Mouse (Mus musculus) midbrain, embryonic 16.5 days (tissue): ENCODE data around the gene Ythdf1. TPM values are rescaled to one million over a fixed set of nuclear protein-coding genes. Genes with fewer than 3 reads are reported as not detected.
A peak's percentile ranks its signal among the peaks of the same experiment; 100 is the strongest.

ENCODE experiments used
- ATAC-seq: fragments of 200-750 bp; cut with Nextera tagmentation; 2 replicates; pipeline ENCODE4 v1.8.0; 2017; ENCODE audit warnings: moderate TSS enrichment
- H3K27ac ChIP-seq: fragments of 300-500 bp; sonication (generic); 2 replicates; pipeline ENCODE4 v1.5.1; 2014; ENCODE audit warnings: mild to moderate bottlenecking, low read length, mixed read lengths
- H3K27me3 ChIP-seq: fragments of 300-500 bp; sonication (generic); 2 replicates; pipeline ENCODE4 v1.6.1; 2014; ENCODE audit warnings: low read depth, low read length, mixed read lengths; ENCODE audit not compliant: control insufficient read depth, insufficient read depth
- H3K36me3 ChIP-seq: fragments of 300-500 bp; sonication (generic); 2 replicates; pipeline ENCODE4 v1.6.1; 2014; ENCODE audit warnings: mild to moderate bottlenecking, low read length, moderate library complexity, mixed read lengths; ENCODE audit not compliant: control insufficient read depth, insufficient read depth
- H3K4me1 ChIP-seq: fragments of 300-500 bp; sonication (generic); 2 replicates; pipeline ENCODE4 v1.6.1; 2014; ENCODE audit warnings: mild to moderate bottlenecking, low read length, mixed read lengths; ENCODE audit not compliant: control insufficient read depth, insufficient read depth
- H3K4me2 ChIP-seq: fragments of 300-500 bp; sonication (generic); 2 replicates; pipeline ENCODE4 v1.6.1; 2014; ENCODE audit warnings: mild to moderate bottlenecking, low read length, mixed read lengths
- H3K4me3 ChIP-seq: fragments of 300-500 bp; sonication (generic); 2 replicates; pipeline ENCODE4 v1.5.1; 2014; ENCODE audit warnings: low read depth, mild to moderate bottlenecking, low read length, moderate library complexity, mixed read lengths
- H3K9ac ChIP-seq: fragments of 300-500 bp; sonication (generic); 2 replicates; pipeline ENCODE4 v1.6.1; 2014; ENCODE audit warnings: low read depth, low read length, mixed read lengths
- H3K9me3 ChIP-seq: fragments of 300-500 bp; sonication (generic); replicated peaks from 2 replicates; pipeline ENCODE4 v1.6.1; 2014; ENCODE audit warnings: mild to moderate bottlenecking, low read length, mixed read lengths; ENCODE audit not compliant: control insufficient read depth, poor library complexity, severe bottlenecking
- WGBS: fragments of 180-500 bp; shearing (Covaris S2); extraction: QIAGEN DNeasy Blood & Tissue Kit; methylation state at CpG from one replicate; pipeline ENCODE4 v1.1.7; 2014; 5-methylcytosine and 5-hydroxymethylcytosine counted together
- polyA plus RNA-seq: library from polyadenylated mRNA; unstranded; fragments of >200 nt; fragmentation: Nextera tagmentation; extraction: Ambion mirVana; gene quantifications from 2 replicates; pipeline ENCODE4 v1.2.1, GENCODE M21; 2015

Gene Ythdf1
- polyA plus RNA-seq, 1 experiment from 2014 or later, result 38.8 TPM

DNA sequence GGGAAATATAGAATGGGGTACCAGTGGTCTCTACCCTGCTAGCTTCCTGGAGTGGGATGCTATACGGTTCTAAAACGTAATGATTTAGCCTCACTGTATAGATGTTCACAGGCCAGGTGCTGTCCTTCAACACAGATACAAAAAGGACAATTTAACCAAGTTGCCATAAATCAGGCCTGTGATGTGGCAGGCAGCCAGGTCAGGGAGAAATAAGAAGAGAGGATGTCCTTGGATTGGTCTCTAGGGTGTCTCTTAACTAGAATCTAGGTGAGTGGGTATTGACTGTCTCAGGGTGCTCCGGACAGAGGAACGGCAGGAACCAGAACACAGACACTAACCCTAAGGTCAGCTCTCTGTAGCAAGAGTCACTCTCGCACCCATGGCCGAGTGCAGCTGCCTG is 2.0 kb upstream of the Ythdf1 start:
- ATAC-seq, result no peak
- Histone ChIP-seq H3K27ac (no peak overlapping the region), H3K4me2 (no peak overlapping the region), H3K9ac (no peak overlapping the region), H3K36me3 (no peaks in the 10 kb centered on the region), H3K4me1 (peaks cover 10% of the 10 kb centered on the region), H3K27me3 (no peaks in the 10 kb centered on the region), H3K9me3 (no peaks in the 10 kb centered on the region), H3K4me3 (no peak overlapping the region)
- WGBS, result 87% methylated on average over 6 of the region's 6 CpGs

GRCm38 (mm10) chr2:180919913-180920809 is 588 bp downstream of the Ythdf1 start:
- peak overlapping the region; percentile 97 for H3K4me2 ChIP-seq
- no peaks in the 10 kb centered on the region for H3K9me3 ChIP-seq
- H3K4me3 ChIP-seq, result peak overlapping the region; percentile 99
- H3K9ac ChIP-seq, result peak overlapping the region; percentile 99
- peak overlapping the region; percentile 76 for H3K27ac ChIP-seq
- no peaks in the 10 kb centered on the region for H3K36me3 ChIP-seq
- peaks cover 12% of the 10 kb centered on the region for H3K4me1 ChIP-seq
- no peaks in the 10 kb centered on the region for H3K27me3 ChIP-seq
- under 1% methylated on average over 61 of the region's 61 CpGs for WGBS
- peak; percentile 69 for ATAC-seq

GRCm38 (mm10) chr2:180915886-180916433 is 4.8 kb downstream of the Ythdf1 start:
- H3K9me3 ChIP-seq, result no peaks in the 10 kb centered on the region
- H3K4me3 ChIP-seq, result no peak overlapping the region
- no peak overlapping the region for H3K27ac ChIP-seq
- H3K36me3 ChIP-seq, result peaks cover 17% of the 10 kb centered on the region
- no peaks in the 10 kb centered on the region for H3K27me3 ChIP-seq
- H3K4me1 ChIP-seq, result peaks cover 12% of the 10 kb centered on the region
- 91% methylated on average over 3 of the region's 3 CpGs for WGBS
- no peak overlapping the region for H3K9ac ChIP-seq
- no peak overlapping the region for H3K4me2 ChIP-seq
- ATAC-seq, result no peak

GRCm38 (mm10) chr2:180910928-180911327 is 9.8 kb downstream of the Ythdf1 start:
- no peak for ATAC-seq
- WGBS, result 94% methylated on average over 12 of the region's 12 CpGs

DNA sequence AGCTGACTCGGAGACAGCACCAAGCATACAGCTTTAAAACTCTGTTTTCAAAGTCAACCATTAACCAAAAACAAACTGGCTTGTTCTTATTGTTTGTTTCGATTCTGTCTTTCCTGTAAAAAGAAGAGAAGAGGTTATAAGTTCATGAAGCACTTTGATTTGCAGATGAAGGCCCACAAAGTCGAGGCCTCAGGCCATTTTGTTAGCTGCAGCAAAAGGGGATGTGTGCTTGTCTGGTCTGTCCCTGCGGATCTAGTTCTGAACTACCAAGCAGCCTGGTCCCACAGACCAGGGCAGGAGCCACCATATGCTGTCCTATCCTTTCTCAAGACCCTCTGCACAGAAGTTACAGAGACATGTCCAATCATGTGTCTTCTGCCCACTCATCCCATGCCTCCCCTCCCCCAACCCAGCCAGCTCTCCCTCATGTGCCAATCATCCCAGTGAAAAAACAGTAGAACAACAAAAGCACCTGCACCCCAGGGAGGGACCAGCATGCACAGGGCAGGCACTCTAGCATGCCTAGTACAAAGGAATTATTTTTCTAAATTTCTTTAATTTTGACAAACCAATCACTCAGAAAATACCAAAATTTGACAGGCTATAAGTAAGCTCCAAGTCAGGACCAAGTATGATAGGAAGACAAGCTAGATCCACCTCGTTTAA is 15.1 kb downstream of the Ythdf1 start:
- no peak overlapping the region for H3K4me3 ChIP-seq
- WGBS, result 64% methylated on average over 5 of the region's 5 CpGs
- H3K36me3 ChIP-seq, result peaks cover 10% of the 10 kb centered on the region
- H3K9me3 ChIP-seq, result no peaks in the 10 kb centered on the region
- peaks cover 10% of the 10 kb centered on the region; the same call in 1 of the 2 replicates for H3K4me1 ChIP-seq
- H3K4me2 ChIP-seq, result no peak overlapping the region
- H3K9ac ChIP-seq, result no peak overlapping the region
- H3K27ac ChIP-seq, result no peak overlapping the region
- ATAC-seq, result no peak
- no peaks in the 10 kb centered on the region for H3K27me3 ChIP-seq

More at GRCm38 (mm10) chr2:180910928-180911327, 9.8 kb downstream of the Ythdf1 start:
- no peaks in the 10 kb centered on the region for H3K9me3 ChIP-seq
- no peak overlapping the region for H3K27ac ChIP-seq
- no peak overlapping the region for H3K9ac ChIP-seq
- H3K4me3 ChIP-seq, result no peak overlapping the region
- peaks cover 6% of the 10 kb centered on the region; the same call in 1 of the 2 replicates for H3K4me1 ChIP-seq
- no peaks in the 10 kb centered on the region for H3K27me3 ChIP-seq
- peaks cover 27% of the 10 kb centered on the region for H3K36me3 ChIP-seq
- H3K4me2 ChIP-seq, result no peak overlapping the region

GRCm38 (mm10) chr2:180904435-180905208 is 16.1 kb downstream of the Ythdf1 start:
- no peaks in the 10 kb centered on the region for H3K27me3 ChIP-seq
- H3K9ac ChIP-seq, result no peak overlapping the region
- H3K4me1 ChIP-seq, result peaks cover 10% of the 10 kb centered on the region; the same call in 1 of the 2 replicates
- no peak overlapping the region for H3K27ac ChIP-seq
- no peak overlapping the region for H3K4me3 ChIP-seq
- H3K4me2 ChIP-seq, result no peak overlapping the region
- ATAC-seq, result no peak
- peaks cover 3% of the 10 kb centered on the region; the same call in 1 of the 2 replicates for H3K36me3 ChIP-seq
- WGBS, result 91% methylated on average over 18 of the region's 18 CpGs
- H3K9me3 ChIP-seq, result no peaks in the 10 kb centered on the region

DNA sequence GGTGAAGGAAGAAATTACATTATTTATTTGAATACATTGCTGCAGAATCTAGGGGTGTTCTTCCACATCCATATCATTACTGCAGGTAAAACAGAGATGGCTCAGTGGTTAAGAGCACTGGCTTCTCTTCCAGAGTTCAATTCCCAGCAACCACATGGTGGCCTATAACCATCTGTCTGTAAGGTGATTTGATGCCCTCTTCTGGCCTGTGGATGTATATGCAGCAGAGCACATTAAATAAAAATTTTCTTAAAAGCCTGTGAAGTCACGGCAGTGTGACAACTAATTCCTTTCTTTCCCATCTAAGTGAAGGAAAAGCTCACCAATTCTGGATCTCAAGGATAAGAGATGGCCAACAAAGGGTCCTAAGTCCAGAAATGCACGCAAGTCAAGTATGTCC is 18.7 kb downstream of the Ythdf1 start:
- Histone ChIP-seq H3K4me1 (peaks cover 23% of the 10 kb centered on the region), H3K9me3 (no peaks in the 10 kb centered on the region), H3K4me2 (no peak overlapping the region), H3K36me3 (peaks cover 3% of the 10 kb centered on the region; the same call in 1 of the 2 replicates), H3K27ac (no peak overlapping the region), H3K9ac (no peak overlapping the region), H3K27me3 (no peaks in the 10 kb centered on the region), H3K4me3 (no peak overlapping the region)
- ATAC-seq, result no peak
- 37% methylated on average over 2 of the region's 2 CpGs for WGBS

- Histone ChIP-seq H3K4me3 (no peak overlapping the region), H3K9me3 (no peaks in the 10 kb centered on the region), H3K4me2 (no peak overlapping the region), H3K36me3 (no peaks in the 10 kb centered on the region; the same call in 1 of the 2 replicates), H3K27ac (peak overlapping the region; percentile 99), H3K27me3 (no peaks in the 10 kb centered on the region), H3K9ac (no peak overlapping the region), H3K4me1 (peaks cover 31% of the 10 kb centered on the region)
- 59% methylated on average over 6 of the region's 6 CpGs for WGBS
- ATAC-seq, result no peak
Observed at GRCm38 (mm10) chr2:180897857-180898256, 22.9 kb downstream of the Ythdf1 start.
